Mouse (Mus musculus): ENCODE results near the gene Cfap126.
"Not testable (repeated sequence)": the region's sequence is repeated elsewhere in the genome, so short reads cannot be mapped to it uniquely, and the experiment has no call there.

GRCm38 (mm10) chr1:171064491-171065242 lies 49.1 kb upstream of the Cfap126 start, which contains the start of gene Fcgr3:
- peak; percentile 53 for TF ChIP-seq CTCF (IDR thresholded peaks at IDR 0.05)
- not testable (repeated sequence) for TF ChIP-seq POLR2A, EP300 (IDR thresholded peaks at IDR 0.05; ENCODE audit: insufficient read depth, low read depth, low read length)
